ENCODE assay signal across 4 mouse cellular contexts in the genomic region with DNA sequence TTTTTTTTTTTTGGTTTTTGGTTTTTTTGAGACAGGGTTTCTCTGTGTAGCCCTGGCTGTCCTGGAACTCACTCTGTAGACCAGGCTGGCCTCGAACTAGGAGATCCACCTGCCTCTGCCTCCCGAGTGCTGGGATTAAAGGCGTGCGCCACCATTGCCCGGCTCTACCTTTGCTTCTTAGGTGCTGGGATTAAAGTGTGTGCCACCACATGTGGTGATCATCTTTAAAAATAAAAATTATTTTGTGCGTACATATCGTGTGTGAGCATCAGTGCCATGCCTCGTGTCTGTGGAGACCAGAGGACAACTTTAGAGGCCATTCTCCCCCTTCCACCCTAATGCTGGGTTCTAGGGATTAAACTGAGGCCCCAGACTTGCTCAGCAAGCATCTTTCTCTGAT. TPM values are rescaled to one million over a fixed set of nuclear protein-coding genes. Genes with fewer than 3 reads are reported as not detected.
"Had no signal": no experiment of that assay in that cellular context is flagged by ENCODE, and none has a peak within 500 bp of the region (broad histone marks: within the 10 kb centered on the region; RNA-seq: fewer than 3 reads in every experiment).

No protein-coding gene starts in this region.

RNA-seq across cellular contexts. Expression of gene 4930438A08Rik, which starts 30.7 kb away (rescaled TPM):
- total RNA-seq: neutrophil, adult 5-6 weeks had no signal
- polyA plus RNA-seq: neural tube, embryonic 14.5 days; neural tube, embryonic 15.5 days; stomach, embryonic 14.5 days had no signal
